Mouse (Mus musculus): ENCODE measurements around the gene Map2k1. TPM values are rescaled to one million over a fixed set of nuclear protein-coding genes. Genes with fewer than 3 reads are reported as not detected.
A peak's percentile ranks its signal among the peaks of the same experiment; 100 is the strongest.

Gene Map2k1
- total RNA-seq, 2 experiments from 2014 or later = 92.9 to 117 TPM

DNA sequence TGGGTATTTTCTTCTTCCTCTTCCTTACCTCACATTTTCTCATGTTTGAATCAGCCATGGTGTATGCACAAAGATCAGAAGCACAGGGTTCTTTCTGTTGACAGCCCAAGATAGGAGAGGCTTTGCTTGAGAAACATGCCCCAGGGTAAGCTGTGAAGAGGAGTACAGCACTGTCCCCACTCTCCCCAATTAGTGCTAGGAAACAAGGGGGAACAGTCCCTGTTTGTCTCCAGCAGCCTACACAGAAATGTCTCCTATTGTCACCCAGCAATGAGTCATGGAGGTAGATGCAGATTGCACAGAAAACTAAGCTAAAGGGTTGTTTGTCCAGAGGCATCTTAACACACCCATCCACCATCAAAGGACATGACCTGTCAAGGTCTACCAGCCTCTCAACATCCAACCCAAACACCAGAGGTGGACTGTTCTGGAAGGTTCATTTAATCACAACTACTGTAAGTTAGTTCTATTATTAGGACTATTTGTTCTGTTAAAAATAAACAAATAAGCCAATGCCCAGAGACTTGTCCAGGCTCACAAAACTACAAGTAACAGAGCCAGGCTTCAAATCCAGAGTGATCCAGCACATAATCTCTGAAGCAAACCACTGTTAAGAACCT, 3.2 kb downstream of the Map2k1 start:
- ATAC-seq (ENCODE audit: poor library complexity, severe bottlenecking) = no peak

DNA sequence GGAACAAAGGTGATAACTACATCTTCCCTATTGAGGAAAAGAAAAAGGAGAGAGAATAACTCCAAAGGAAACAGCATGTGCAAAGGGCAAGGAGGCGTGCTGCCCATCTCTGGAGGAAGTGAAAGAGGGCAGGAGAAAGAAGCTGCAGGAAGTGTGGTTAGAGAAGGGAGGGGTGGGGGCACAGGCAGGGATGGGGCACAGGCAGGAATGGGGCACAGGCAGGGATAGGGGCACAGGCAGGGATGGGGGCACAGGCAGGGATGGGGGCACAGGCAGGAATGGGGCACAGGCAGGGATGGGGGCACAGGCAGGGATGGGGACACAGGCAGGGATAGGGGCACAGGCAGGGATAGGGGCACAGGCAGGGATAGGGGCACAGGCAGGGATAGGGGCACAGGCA, 4.1 kb downstream of the Map2k1 start:
- peak; percentile 25; the same call in 1 of the 2 replicates for ATAC-seq (ENCODE audit: poor library complexity, severe bottlenecking)

DNA sequence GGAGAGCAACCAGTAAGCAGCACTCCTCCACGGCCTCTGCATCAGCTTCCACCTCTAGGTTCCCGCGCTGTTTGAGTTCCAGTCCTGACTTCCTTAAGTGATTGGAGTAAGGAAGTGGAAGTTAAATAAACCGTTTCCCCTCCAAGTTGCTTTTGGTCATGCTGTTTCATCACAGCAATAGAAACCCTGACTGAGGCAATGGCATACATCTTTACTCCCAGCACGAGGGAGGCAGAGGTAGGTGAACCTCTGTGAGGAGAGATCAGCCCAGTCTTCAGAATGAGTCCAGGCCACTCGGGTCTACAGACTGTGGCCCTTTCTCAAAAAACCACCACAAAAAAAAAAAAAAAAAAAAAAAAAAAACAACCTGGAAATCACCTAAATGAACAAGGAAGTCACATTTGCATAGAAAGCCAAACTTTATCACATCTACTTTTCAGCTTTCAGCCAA, 11.0 kb downstream of the Map2k1 start:
- ATAC-seq (ENCODE audit: poor library complexity, severe bottlenecking) = peak; percentile 91

GRCm38 (mm10) chr9:64240681-64241080, 12.8 kb downstream of the Map2k1 start:
- no peak for ATAC-seq (ENCODE audit: poor library complexity, severe bottlenecking)

GRCm38 (mm10) chr9:64240116-64240515, 13.3 kb downstream of the Map2k1 start:
- no peak for ATAC-seq (ENCODE audit: poor library complexity, severe bottlenecking)

GRCm38 (mm10) chr9:64236056-64236455, 17.4 kb downstream of the Map2k1 start:
- ATAC-seq (ENCODE audit: poor library complexity, severe bottlenecking) = no peak

DNA sequence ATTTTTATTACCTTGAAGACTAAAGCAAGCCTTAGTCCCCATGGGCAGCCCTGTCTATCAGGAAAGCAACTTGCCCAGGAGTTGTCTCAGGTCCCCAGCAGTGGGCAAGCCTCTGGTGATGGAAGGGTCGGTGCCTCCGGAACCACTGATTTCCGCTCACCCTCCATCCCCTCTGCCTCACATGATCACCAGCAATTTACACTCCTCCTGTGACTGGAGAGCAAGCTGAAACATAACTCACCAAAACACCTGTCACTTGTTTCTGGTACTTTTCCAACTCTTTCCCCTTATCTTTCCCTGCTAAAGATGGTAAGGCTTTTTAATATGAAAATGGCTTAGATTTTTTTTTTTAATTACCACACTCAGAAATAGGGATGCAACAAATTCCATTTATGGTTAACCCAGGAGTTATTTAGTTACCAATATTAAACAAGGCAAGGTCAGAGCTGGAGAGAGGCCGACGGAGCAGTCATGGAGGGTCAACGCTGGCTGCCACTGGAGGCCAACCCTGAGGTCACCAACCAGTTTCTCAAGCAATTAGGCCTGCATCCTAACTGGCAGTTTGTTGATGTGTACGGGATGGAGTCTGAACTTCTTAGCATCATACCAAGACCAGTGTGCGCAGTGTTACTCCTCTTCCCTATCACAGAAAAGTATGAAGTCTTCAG, 18.5 kb downstream of the Map2k1 start, which contains the start of gene Uchl4:
Gene Uchl4, plus strand, starts transcription at position 434 of the 668 bp plus-strand sequence.
- ATAC-seq (ENCODE audit: poor library complexity, severe bottlenecking) = no peak

- no peak for ATAC-seq (ENCODE audit: poor library complexity, severe bottlenecking)
Observed at GRCm38 (mm10) chr9:64233656-64234055, 19.8 kb downstream of the Map2k1 start.

DNA sequence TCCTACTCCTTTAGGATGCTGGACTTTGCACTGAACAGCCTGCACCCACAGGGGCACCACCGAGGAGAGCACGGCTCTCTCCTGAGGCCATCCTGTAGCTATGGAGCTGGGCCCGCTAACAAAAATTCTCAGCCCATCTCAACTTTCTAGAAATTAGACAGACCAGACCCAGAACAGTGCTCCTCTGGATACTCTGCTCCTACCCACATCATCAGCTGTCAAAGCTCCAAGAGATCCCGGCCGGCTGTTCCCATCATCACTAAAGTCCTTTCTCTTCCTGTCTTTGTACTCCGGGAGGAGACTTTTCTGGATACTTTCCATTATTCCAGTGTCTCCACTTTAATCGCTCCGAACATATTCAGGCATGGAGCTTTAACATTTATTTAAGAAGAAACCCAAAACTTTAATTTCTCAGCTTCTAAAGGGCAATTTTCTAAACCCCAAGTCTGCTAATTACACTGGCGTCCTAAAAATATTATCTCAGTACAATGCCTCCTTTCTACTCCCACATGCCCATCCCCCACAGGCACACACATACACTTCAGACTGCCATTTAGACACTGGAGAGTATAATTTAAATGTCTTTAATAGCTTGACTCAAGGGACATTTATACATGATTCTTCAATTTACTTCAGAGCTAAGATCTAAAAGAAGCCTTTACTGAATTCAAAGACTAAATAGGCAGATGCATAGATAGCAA, 21.0 kb downstream of the Map2k1 start:
- no peak for ATAC-seq (ENCODE audit: poor library complexity, severe bottlenecking)

DNA sequence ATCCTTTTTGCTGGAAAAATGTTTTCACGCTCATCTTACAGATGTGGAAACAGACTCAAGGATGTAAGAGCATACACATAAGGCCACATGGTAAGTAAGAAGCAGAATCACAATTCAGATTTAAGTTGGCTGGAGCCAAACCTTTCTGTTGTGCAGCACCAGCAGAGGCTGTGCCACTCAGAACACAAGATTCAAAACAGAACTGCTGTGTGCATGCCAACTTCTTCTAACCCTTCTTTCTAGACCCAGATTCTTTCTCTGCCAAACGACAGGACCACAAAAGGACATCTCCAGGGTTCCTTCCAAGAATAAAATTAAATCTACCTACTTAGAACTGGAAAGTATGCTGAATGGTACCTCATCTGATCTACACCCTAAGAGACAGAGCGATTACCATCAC, 21.8 kb downstream of the Map2k1 start:
- no peak for ATAC-seq (ENCODE audit: poor library complexity, severe bottlenecking)

- no peak for ATAC-seq (ENCODE audit: poor library complexity, severe bottlenecking)
Observed at GRCm38 (mm10) chr9:64231171-64231570, 22.3 kb downstream of the Map2k1 start.

DNA sequence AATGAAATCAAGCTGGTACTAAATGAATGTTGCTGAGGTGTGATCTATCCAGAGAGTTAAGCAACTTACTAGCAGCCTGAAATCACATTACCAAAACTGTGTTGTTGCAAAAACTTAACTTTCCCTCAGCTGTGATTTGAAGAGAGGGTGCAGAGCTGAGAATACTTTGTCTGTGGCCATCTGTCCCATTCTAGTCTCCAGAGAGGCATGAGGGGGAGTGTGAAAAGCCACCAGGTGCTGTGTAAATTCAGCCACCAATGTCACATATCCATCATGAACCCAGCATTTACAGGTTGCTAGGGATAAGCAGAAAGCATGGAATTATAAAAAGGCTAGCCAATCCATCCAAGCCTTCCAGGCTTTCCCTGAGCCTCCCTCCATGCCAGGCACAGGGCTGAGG, 24.5 kb downstream of the Map2k1 start:
- ATAC-seq (ENCODE audit: poor library complexity, severe bottlenecking) = no peak

DNA sequence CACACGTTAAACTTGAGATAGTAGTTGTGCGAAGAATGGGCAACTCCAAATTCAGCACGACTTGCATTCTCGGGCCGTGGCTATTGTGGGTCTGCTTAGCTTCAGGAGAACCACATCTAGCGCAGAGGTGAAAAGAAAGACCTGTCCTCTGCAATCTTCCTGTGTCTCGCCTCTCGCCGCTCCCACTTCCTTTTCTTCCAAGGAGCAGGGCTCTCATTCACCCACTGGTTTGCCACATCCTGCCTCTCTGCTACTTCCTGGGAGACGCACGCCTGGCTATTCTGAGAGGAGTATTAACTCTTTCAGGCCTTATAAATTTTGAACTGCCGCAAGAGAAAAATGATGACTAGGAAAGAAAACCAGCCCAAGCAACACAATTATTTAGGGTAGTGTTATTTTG, 25.7 kb downstream of the Map2k1 start:
- peak; percentile 84 for ATAC-seq (ENCODE audit: poor library complexity, severe bottlenecking)

DNA sequence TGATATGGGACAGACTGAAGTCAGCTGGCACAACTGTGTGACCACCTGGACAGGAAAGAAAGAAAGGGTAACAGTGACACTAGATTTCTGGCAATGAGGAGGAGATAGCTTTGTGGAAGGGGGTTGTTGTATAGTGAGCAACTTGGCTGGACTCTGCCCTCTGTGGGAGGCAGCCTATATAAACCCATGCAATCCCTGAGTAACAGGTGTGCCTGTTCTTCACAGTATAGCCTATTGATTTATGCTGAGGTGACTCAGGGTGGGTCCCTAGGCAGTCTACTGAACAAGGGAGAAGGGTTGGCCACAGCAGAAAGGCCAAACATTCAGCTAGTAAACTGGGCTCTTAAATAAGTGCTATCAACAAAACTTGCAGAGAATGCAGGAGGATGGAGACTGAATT, 27.6 kb downstream of the Map2k1 start:
- ATAC-seq (ENCODE audit: poor library complexity, severe bottlenecking) = no peak

- peak; percentile 76 for ATAC-seq (ENCODE audit: poor library complexity, severe bottlenecking)
Observed at GRCm38 (mm10) chr9:64222098-64222497, 31.3 kb downstream of the Map2k1 start.

- no peak for ATAC-seq (ENCODE audit: poor library complexity, severe bottlenecking)
Observed at GRCm38 (mm10) chr9:64221480-64221879, 32.0 kb downstream of the Map2k1 start.

- no peak for ATAC-seq (ENCODE audit: poor library complexity, severe bottlenecking)
Observed at GRCm38 (mm10) chr9:64220603-64221002, 32.8 kb downstream of the Map2k1 start.

DNA sequence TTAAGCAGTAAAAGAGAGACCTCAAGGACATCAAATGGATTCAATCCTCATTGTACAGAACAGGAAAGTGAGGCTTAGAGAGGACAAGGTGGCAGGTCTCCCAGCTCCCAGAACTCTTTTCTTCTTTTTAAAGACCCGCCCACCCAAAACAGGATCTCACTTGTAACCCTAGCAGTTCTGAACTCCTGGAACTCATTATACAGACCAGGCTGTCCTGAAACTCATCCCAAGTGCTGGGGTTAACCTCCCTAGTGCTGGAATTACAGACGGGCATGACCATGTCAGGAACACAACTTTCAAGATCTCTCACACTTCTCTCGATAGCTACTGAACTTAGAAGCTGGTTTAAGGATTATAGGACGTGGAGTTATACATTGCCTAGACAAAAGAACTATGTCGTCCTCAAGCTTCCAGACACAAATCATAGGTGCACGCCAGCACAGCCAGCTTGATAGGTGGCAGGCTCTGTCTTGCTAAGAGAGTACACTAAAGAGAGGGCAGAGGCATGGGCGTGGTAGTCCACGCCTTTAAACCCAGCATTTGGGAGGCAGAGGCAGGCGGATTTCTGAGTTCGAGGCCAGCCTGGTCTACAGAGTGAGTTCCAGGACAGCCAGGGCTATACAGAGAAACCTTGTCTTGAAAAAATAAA, 33.5 kb downstream of the Map2k1 start:
- ATAC-seq (ENCODE audit: poor library complexity, severe bottlenecking) = no peak

GRCm38 (mm10) chr9:64219305-64219704, 34.1 kb downstream of the Map2k1 start:
- ATAC-seq (ENCODE audit: poor library complexity, severe bottlenecking) = no peak

GRCm38 (mm10) chr9:64217887-64218286, 35.5 kb downstream of the Map2k1 start:
- ATAC-seq (ENCODE audit: poor library complexity, severe bottlenecking) = no peak

GRCm38 (mm10) chr9:64216641-64217040, 36.8 kb downstream of the Map2k1 start:
- ATAC-seq (ENCODE audit: poor library complexity, severe bottlenecking) = peak; percentile 71

All from megakaryocyte, adult 5-6 weeks (primary cell).